Mouse (Mus musculus) neural tube, postnatal 0 days (tissue): ENCODE data around the gene Mfsd4b3. TPM values are rescaled to one million over a fixed set of nuclear protein-coding genes. Genes with fewer than 3 reads are reported as not detected.

Experiments used
- polyA plus RNA-seq: library from polyadenylated mRNA; unstranded; fragments of >200 nt; fragmentation: Nextera tagmentation; extraction: Ambion mirVana; gene quantifications from 2 replicates; pipeline ENCODE4 v1.2.1, GENCODE M21; 2015

Gene Mfsd4b3
- 0.19 TPM in 1 of 2 replicates, not detected in the other for polyA plus RNA-seq

DNA sequence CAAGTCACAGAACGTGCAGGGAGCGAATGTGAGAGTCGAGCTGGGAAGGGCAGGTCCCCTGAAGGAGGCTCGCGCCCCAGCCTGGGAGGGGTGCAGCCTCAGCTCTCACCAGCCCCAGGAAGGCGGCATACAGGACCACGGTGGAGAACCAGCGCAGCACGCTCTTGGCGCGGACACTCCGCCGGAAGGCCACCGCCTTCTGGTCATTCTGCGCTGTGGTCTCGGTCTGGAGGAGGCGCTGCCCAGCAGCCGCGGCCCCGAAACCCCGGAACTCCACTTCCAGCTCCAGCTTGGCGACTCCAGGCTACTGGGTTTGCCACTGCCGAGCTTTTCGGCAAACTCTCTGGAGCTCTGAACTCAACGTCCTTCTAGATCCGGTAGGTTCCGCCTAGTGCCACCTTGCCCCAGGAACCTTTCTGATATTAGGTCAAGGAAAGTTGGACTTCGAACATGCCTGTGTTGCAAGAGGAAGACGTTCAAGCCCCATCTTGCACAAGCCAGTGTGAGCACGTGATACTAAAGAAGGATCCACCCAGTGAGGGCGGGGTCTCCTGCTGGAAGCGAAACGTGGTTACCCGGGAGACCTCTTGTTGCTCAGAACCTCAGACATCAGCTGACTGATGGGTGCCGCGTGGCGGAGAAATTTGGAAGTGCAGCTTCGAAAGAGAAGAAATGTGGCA lies at the start of gene Mfsd4b3:
Gene Mfsd4b3 (minus strand): TSS at position 393 of the 680 bp plus-strand sequence.

DNA sequence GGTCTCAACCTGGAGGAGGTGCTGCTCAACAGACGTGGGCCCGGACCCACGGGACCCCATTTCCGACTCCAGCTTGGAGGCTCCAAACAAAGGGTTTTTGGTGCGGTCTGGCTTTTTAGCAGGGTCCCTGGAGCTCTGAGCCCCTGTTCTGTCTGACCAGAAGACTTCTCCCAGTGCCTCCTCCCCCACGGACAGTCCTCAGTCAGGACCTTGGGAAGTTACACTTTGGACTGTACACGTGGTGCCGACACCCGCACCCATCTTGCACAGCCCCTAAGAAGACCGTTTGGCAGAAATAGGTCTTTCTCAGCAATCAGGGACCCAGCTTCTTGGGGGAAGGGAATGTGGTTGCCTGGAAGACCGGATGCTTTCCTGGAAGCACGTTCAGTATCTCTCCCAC lies 26.5 kb upstream of the Mfsd4b3 start, which contains the start of gene Mfsd4b5:
Gene Mfsd4b5 (minus strand): TSS at position 181 of the 400 bp plus-strand sequence.

DNA sequence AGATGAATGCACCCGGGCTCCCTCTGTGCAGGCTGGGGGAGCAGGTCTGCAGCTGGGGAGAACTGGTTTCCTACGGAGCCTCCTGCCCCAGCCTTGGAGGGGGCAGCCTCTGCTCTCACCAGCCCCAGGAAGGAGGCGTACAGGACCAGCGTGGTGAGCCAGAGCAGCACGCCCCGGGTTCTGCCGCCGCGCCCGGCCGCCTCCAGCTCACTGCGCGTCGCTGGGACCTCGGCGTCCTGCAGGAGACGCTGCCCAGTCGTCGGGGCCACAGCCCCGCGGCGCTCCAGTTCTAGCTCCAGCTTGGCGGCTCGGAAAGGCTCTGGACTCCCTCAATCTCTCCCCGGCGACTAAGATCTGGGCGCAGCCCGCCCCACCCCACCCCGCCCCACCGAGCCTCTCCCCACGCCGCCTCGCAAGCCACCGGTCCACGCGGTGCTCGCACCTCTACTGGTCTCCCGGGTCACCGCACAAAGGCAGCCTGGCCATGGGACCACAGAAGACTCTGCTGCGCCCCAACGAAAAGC lies 33.3 kb downstream of the Mfsd4b3 start, which contains the start of gene Mfsd4b2:
Gene Mfsd4b2 (minus strand): TSS at position 308 of the 524 bp plus-strand sequence.

DNA sequence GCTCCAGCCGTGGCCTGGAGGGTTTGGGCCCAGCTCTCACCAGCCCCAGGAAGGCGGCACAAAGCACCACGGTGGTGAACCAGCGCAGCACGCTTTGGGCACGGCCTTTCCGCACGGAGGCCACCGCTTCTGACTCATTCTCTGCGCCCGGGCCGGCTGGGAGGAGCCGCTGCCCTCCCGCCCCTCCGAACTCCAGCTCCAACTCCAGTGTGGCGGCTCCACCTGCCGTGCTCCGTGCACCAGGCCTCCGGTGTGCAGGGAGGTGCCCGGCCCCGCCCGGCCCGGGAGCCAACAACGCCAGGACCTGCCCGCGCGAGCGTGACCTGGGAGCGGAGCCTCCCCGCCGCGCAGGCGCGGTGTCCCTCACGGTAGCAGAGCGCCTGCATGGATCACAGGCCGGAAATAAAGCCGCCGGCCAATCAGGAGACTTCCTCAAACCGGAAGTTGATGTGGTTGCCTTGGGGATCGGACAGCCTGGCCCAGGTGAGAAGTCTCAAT lies 61.0 kb downstream of the Mfsd4b3 start, which contains the start of gene Mfsd4b4:
Gene Mfsd4b4 (minus strand): TSS at position 365 of the 498 bp plus-strand sequence.

Other genes starting within 250 kb of the Mfsd4b3 start
- gene Rev3l, start 228.0 kb downstream of the Mfsd4b3 start, polyA plus RNA-seq: 29.9 and 39.5 TPM in 2 replicates
- 2.9 TPM in 2 replicates for gene Mfsd4b4, start 60.9 kb downstream of the Mfsd4b3 start, polyA plus RNA-seq
- not detected in 2 replicates for gene Mfsd4b2, start 33.2 kb downstream of the Mfsd4b3 start, polyA plus RNA-seq
- 0.17 and 0.41 TPM in 2 replicates for gene Mfsd4b5, start 26.5 kb upstream of the Mfsd4b3 start, polyA plus RNA-seq
- 0.35 and 0.71 TPM in 2 replicates for gene Mfsd4b1, start 65.1 kb upstream of the Mfsd4b3 start, polyA plus RNA-seq
- 1.4 and 1.5 TPM in 2 replicates for gene Slc16a10, start 182.1 kb upstream of the Mfsd4b3 start, polyA plus RNA-seq